Mouse (Mus musculus) kidney, embryonic 15.5 days (tissue): ENCODE data around the gene Atp8b2. TPM values are rescaled to one million over a fixed set of nuclear protein-coding genes. Genes with fewer than 3 reads are reported as not detected.

ENCODE experiments used
- ATAC-seq: fragments of 200-750 bp; cut with Nextera tagmentation; replicated peaks from 2 replicates; pipeline ENCODE4 v1.8.0; 2017; ENCODE audit warnings: moderate TSS enrichment; ENCODE audit not compliant: low FRiP score
- H3K27ac ChIP-seq: fragments of 300-500 bp; sonication (generic); 2 replicates; pipeline ENCODE4 v1.5.1; 2015; ENCODE audit warnings: mild to moderate bottlenecking, inconsistent platforms
- H3K27me3 ChIP-seq: fragments of 300-500 bp; sonication (generic); 2 replicates; pipeline ENCODE4 v1.6.1; 2015; ENCODE audit warnings: inconsistent platforms
- H3K36me3 ChIP-seq: fragments of 300-500 bp; sonication (generic); 2 replicates; pipeline ENCODE4 v1.6.1; 2015; ENCODE audit warnings: inconsistent platforms
- H3K4me1 ChIP-seq: fragments of 300-500 bp; sonication (generic); 2 replicates; pipeline ENCODE4 v1.6.1; 2015; ENCODE audit warnings: inconsistent platforms
- H3K4me2 ChIP-seq: fragments of 300-500 bp; sonication (generic); 2 replicates; pipeline ENCODE4 v1.6.1; 2015; ENCODE audit warnings: moderate library complexity, mild to moderate bottlenecking, inconsistent platforms
- H3K4me3 ChIP-seq: fragments of 300-500 bp; sonication (generic); replicated peaks from 2 replicates; pipeline ENCODE4 v1.5.1; 2015; ENCODE audit warnings: mild to moderate bottlenecking, inconsistent platforms
- H3K9ac ChIP-seq: fragments of 300-500 bp; sonication (generic); 2 replicates; pipeline ENCODE4 v1.6.1; 2015; ENCODE audit warnings: mild to moderate bottlenecking, inconsistent platforms
- H3K9me3 ChIP-seq: fragments of 300-500 bp; sonication (generic); replicated peaks from 2 replicates; pipeline ENCODE4 v1.6.1; 2016; ENCODE audit warnings: inconsistent platforms
- WGBS: fragments of 180-500 bp; shearing (Covaris S2); methylation state at CpG from one replicate; pipeline ENCODE4 v1.1.7; 2015; ENCODE audit warnings: mixed read lengths; 5-methylcytosine and 5-hydroxymethylcytosine counted together
- polyA plus RNA-seq: library from polyadenylated mRNA; unstranded; fragments of >200 nt; fragmentation: Nextera tagmentation; extraction: Ambion mirVana; gene quantifications from 2 replicates; pipeline ENCODE4 v1.2.1, GENCODE M21; 2015

The Atp8b2 gene
- polyA plus RNA-seq, result 11.9 and 13.2 TPM in 2 replicates

DNA sequence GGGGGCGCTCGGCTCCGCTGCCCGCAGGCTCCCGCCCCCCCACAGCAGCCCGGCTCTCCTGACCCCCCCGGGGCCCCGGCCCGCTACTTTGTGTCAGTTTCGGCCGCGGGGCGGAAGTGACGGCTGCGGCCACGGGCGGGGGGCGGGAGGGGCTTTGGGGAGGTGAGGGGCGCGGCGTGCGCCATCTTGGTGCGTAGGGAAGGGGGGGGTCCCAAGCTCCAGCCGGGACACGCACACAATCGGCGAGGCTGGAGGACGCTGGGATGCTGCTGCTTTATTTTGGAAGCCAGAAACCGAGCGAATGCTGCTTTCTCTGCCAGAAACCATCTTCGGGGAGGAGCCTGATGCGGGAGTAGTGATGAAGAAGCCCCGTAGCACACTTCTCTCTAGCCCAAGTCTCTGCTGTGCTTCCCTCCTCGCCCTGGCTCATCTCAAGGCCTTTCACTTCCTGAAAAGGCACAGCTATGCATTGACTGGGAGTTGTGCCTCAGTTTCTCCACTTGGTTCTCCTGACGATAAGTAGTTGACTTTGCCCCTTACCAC is at the start of gene Atp8b2:
TSS of gene Atp8b2 (minus strand) at position 288 of the 543 bp plus-strand sequence.
- under 1% methylated on average over 33 of the region's 35 CpGs for WGBS
- Histone ChIP-seq H3K27me3 (no peaks in the 10 kb centered on the region), H3K4me2 (peak within 1 kb of the TSS; percentile 95), H3K4me3 (peak within 1 kb of the TSS; percentile 99), H3K9ac (peak within 1 kb of the TSS; percentile 93), H3K27ac (peak within 1 kb of the TSS; percentile 94), H3K4me1 (peaks cover 47% of the 10 kb centered on the region), H3K36me3 (peaks cover 7% of the 10 kb centered on the region), H3K9me3 (no peaks in the 10 kb centered on the region)
- peak; percentile 67 for ATAC-seq

DNA sequence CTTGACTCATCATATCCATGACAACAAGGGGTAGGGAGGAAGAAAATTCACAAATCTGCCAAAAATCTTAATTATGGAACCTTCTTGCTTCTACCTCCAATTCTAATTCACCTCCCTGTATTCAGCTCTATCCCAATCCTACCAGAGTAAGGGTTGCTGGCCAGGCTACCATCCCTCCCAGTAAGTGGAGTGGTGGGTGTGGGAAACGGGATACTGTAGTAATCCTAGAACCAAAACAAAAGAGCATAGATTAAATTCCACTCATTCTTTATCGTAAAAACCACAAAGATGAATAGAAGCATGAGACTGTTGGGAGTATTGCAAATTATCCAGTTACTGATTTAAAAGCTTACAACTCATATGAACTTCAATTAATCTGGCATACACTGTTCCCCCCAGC is 47.0 kb upstream of the Atp8b2 start:
- no peak overlapping the region for H3K9ac ChIP-seq
- no peaks in the 10 kb centered on the region for H3K27me3 ChIP-seq
- peaks cover 9% of the 10 kb centered on the region; the same call in 1 of the 2 replicates for H3K4me1 ChIP-seq
- H3K36me3 ChIP-seq, result peaks cover 98% of the 10 kb centered on the region
- WGBS, result 72% methylated on average over 2 of the region's 2 CpGs
- no peak for ATAC-seq
- no peak overlapping the region for H3K4me2 ChIP-seq
- H3K4me3 ChIP-seq, result no peak overlapping the region
- no peak overlapping the region for H3K27ac ChIP-seq
- H3K9me3 ChIP-seq, result no peaks in the 10 kb centered on the region

- H3K4me3 ChIP-seq, result 0 out of 2 replicates have a peak overlapping the region, but pooled peaks have one; percentile 1
- H3K36me3 ChIP-seq, result peaks cover 83% of the 10 kb centered on the region
- WGBS, result 43% methylated on average over 3 of the region's 3 CpGs
- no peaks in the 10 kb centered on the region for H3K27me3 ChIP-seq
- ATAC-seq, result peak; percentile 78; the same call in 1 of the 2 replicates
- peak overlapping the region; percentile 36 for H3K4me2 ChIP-seq
- H3K27ac ChIP-seq, result peak overlapping the region; percentile 85
- H3K9me3 ChIP-seq, result no peaks in the 10 kb centered on the region
- H3K9ac ChIP-seq, result no peak overlapping the region
- peaks cover 15% of the 10 kb centered on the region for H3K4me1 ChIP-seq
Measured at GRCm38 (mm10) chr3:90004091-90004796, 40.9 kb upstream of the Atp8b2 start.

DNA sequence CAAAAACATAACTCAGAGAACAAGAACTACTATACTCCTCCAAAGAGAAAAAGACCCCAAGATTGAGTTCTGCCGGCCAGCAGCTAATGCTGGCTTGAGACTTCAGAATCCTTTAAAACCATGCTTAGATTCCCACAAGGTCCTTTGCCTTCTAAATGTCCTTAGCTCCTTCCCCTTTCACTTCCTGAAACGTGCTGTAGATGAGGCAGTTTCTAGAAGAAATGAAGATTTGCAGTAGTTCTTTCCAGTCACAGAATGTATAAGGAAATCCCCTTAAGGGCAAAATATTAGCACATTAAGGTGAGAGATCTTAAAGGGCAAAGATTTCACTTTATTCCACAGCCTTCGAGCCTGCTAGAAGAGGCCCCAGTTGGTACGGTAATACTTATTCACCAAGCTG is 36.5 kb upstream of the Atp8b2 start:
- no peak for ATAC-seq
- Histone ChIP-seq H3K36me3 (peaks cover 60% of the 10 kb centered on the region), H3K27ac (peak overlapping the region; percentile 98), H3K4me3 (peak overlapping the region; percentile 78; the same call in 1 of the 2 replicates), H3K9me3 (no peaks in the 10 kb centered on the region), H3K4me2 (no peak overlapping the region), H3K4me1 (peaks cover 14% of the 10 kb centered on the region), H3K27me3 (no peaks in the 10 kb centered on the region), H3K9ac (no peak overlapping the region)
- 82% methylated on average over 4 of the region's 4 CpGs for WGBS

GRCm38 (mm10) chr3:89999090-89999489 is 35.8 kb upstream of the Atp8b2 start:
- H3K9ac ChIP-seq, result peak overlapping the region; percentile 82
- peak overlapping the region; percentile 98 for H3K27ac ChIP-seq
- H3K36me3 ChIP-seq, result peaks cover 60% of the 10 kb centered on the region
- no peaks in the 10 kb centered on the region for H3K27me3 ChIP-seq
- H3K4me1 ChIP-seq, result peaks cover 14% of the 10 kb centered on the region
- H3K4me2 ChIP-seq, result peak overlapping the region; percentile 82
- ATAC-seq, result peak; percentile 31; the same call in 1 of the 2 replicates
- no peaks in the 10 kb centered on the region for H3K9me3 ChIP-seq
- peak overlapping the region; percentile 78 for H3K4me3 ChIP-seq
- 15% methylated on average over 8 of the region's 8 CpGs for WGBS

GRCm38 (mm10) chr3:89998612-89999054 is 35.3 kb upstream of the Atp8b2 start, which contains the start of gene Hax1:
TSS of gene Hax1 (minus strand) at chr3:89998780.
- Histone ChIP-seq H3K4me2 (peak within 1 kb of the TSS; percentile 82), H3K9ac (peak within 1 kb of the TSS; percentile 82), H3K27ac (peak within 1 kb of the TSS; percentile 98), H3K27me3 (no peaks in the 10 kb centered on the region), H3K4me1 (peaks cover 14% of the 10 kb centered on the region), H3K4me3 (peak within 1 kb of the TSS; percentile 78), H3K9me3 (no peaks in the 10 kb centered on the region), H3K36me3 (peaks cover 61% of the 10 kb centered on the region)
- peak; percentile 95 for ATAC-seq
- under 1% methylated on average over 26 of the region's 26 CpGs for WGBS

GRCm38 (mm10) chr3:89997791-89998495 is 34.6 kb upstream of the Atp8b2 start:
- Histone ChIP-seq H3K4me2 (peak overlapping the region; percentile 82), H3K9me3 (no peaks in the 10 kb centered on the region), H3K36me3 (peaks cover 61% of the 10 kb centered on the region), H3K27me3 (no peaks in the 10 kb centered on the region), H3K27ac (peak overlapping the region; percentile 98), H3K4me1 (peaks cover 14% of the 10 kb centered on the region), H3K4me3 (peak overlapping the region; percentile 78), H3K9ac (peak overlapping the region; percentile 82)
- 4% methylated on average over 23 of the region's 23 CpGs for WGBS
- ATAC-seq, result peak; percentile 76

DNA sequence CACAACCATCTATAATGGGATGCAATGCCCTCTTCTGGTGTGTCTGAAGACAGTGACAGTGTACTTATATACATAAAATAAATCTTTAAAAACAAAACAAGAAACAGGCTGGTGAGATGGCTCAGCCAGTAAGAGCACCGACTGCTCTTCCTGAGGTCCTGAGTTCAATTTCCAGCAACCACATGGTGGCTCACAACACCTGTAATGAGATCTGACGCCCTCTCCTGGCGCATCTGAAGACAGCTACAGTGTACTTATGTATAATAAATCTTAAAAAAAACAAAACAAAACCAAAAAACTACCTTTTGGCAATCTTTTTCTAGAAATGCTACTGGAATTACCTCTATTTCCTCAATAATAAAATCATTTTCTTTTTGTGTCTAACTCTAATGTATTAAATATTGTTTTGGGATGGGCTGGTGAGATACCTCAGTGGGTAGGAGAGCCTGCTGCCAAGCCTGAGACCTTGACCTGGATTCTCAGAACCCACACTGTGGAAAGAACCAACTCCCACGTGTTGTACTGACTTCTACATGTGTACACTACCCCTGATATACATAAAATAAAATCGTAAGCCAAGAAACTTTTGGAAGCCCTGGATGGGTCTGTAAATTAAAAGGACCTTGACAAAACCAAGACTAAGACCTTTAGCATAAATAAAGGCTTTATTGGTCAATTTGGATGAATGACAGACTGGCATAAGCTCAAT is 31.7 kb upstream of the Atp8b2 start:
- Histone ChIP-seq H3K4me1 (peaks cover 14% of the 10 kb centered on the region), H3K9me3 (no peaks in the 10 kb centered on the region), H3K9ac (no peak overlapping the region), H3K4me3 (no peak overlapping the region), H3K27me3 (no peaks in the 10 kb centered on the region), H3K36me3 (peaks cover 48% of the 10 kb centered on the region), H3K27ac (no peak overlapping the region), H3K4me2 (no peak overlapping the region)
- 92% methylated on average over 5 of the region's 5 CpGs for WGBS
- no peak for ATAC-seq

GRCm38 (mm10) chr3:89987822-89988221 is 24.5 kb upstream of the Atp8b2 start:
- H3K27ac ChIP-seq, result no peak overlapping the region
- no peaks in the 10 kb centered on the region for H3K4me1 ChIP-seq
- H3K4me2 ChIP-seq, result no peak overlapping the region
- no peaks in the 10 kb centered on the region for H3K27me3 ChIP-seq
- no peaks in the 10 kb centered on the region for H3K9me3 ChIP-seq
- 89% methylated on average over 4 of the region's 4 CpGs for WGBS
- H3K9ac ChIP-seq, result no peak overlapping the region
- H3K36me3 ChIP-seq, result peaks cover 11% of the 10 kb centered on the region
- H3K4me3 ChIP-seq, result no peak overlapping the region
- no peak for ATAC-seq

GRCm38 (mm10) chr3:89987211-89987610 is 23.9 kb upstream of the Atp8b2 start:
- no peak overlapping the region for H3K9ac ChIP-seq
- 65% methylated on average over 3 of the region's 3 CpGs for WGBS
- H3K4me1 ChIP-seq, result no peaks in the 10 kb centered on the region
- H3K9me3 ChIP-seq, result no peaks in the 10 kb centered on the region
- no peaks in the 10 kb centered on the region for H3K27me3 ChIP-seq
- peaks cover 6% of the 10 kb centered on the region; the same call in 1 of the 2 replicates for H3K36me3 ChIP-seq
- no peak for ATAC-seq
- H3K4me3 ChIP-seq, result no peak overlapping the region
- H3K27ac ChIP-seq, result no peak overlapping the region
- no peak overlapping the region for H3K4me2 ChIP-seq

- no peak for ATAC-seq
- no peak overlapping the region for H3K4me2 ChIP-seq
- H3K9me3 ChIP-seq, result no peaks in the 10 kb centered on the region
- no peaks in the 10 kb centered on the region for H3K4me1 ChIP-seq
- no peak overlapping the region for H3K9ac ChIP-seq
- H3K27ac ChIP-seq, result no peak overlapping the region
- 76% methylated on average over 5 of the region's 5 CpGs for WGBS
- H3K27me3 ChIP-seq, result no peaks in the 10 kb centered on the region
- H3K36me3 ChIP-seq, result no peaks in the 10 kb centered on the region
- no peak overlapping the region for H3K4me3 ChIP-seq
Measured at GRCm38 (mm10) chr3:89982426-89982825, 19.1 kb upstream of the Atp8b2 start.
